Mouse (Mus musculus): Measurements from ENCODE around the gene Egln2.

DNA sequence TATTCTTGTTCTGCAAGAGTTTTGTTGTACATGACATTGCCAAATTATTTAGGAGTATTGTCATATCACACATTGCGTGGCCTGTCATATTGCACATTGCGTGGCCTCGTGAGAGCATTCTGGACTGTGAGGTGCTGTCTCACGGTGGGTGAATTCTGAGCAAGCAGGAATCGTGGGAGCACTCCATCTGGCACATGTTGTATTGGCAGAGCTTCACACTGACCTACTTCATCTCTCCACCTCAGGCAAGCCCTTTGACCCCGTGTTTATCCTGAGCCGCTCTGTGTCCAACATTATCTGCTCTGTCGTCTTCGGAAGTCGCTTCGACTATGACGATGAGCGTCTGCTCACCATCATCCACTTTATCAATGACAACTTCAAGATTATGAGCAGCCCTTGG, 37.7 kb downstream of the Egln2 start:
- TF ChIP-seq POLR2A (IDR thresholded peaks at IDR 0.05; ENCODE audit: control insufficient read depth, extremely low read depth, insufficient read depth, low read length, poor library complexity), result no peak
- TF ChIP-seq CTCF (IDR thresholded peaks at IDR 0.05; ENCODE audit: borderline replicate concordance, control insufficient read depth, extremely low read depth, insufficient read depth, low read length, poor library complexity), result no peak
